Mouse (Mus musculus) retina, adult 2 months (tissue): Measurements from ENCODE around the gene Bnip3.

Experiments
- DNase-seq: peaks from one replicate; pipeline ENCODE4 v3.0.0-alpha.2; 2012; ENCODE audit warnings: low read depth, low spot score

Bnip3 gene

DNA sequence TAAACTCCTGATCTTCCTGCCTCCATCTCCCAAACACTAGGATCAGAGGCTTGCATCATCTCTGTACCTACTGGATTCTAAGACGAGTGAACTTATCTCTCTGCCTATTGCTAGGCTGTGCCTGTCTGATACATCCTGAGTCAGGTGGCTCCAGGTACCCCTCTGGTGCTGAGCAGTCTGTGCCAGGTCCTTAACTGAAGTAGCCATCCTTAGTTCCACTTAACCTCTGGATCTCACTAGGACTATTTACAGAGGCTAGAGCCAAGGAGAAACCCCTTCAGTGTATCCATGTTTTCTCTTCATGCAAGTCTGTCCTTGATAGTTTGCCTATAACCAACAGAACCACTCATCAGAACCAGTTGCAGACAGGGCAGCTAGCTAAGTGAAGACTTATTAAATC is 2.9 kb downstream of the Bnip3 start:
- DNase-seq = no peak

DNA sequence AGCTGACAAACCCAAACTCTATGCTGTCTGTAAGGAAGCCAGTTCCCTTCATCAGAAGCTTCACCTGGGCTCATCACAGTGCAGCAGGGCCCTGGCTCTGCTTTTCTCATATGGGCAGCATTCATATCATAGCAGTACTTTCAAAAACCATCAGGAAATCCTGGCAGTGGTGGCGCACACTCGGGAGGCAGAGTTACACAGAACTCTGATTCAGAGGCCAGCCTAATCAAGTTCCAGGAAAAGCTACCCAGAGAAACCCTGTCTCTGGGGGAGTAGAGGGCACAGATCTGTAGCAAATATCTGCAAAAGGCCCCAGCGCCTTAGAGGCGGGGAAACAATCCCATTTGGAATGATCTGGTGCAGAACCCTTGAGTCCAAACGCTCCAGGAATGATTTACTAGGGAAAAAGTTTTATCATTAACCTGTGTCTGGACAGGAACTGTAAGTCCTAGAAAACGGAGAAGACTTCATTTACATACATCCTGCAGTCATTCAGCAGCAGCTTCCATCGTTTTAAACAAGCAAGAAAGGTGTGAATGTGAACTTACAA is 5.4 kb downstream of the Bnip3 start:
- DNase-seq = no peak

DNA sequence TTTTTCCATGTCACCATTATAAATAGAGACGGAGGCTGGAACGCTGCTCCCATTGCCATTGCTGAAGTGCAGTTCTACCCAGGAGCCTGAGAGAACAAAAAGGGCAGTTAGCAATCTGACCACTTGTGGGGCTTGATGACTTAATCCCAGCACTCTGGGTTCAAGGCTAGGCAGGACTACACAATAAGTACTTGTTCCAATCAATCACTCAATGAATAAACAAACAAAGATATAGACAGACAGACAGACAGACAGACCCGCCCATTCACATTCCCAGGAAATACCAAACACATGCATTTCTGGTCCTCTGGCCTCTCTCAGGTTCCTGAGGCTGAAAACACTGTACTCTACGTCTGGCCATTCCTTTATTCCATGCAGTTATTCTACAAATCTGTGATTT is 10.6 kb downstream of the Bnip3 start:
- DNase-seq = no peak

DNA sequence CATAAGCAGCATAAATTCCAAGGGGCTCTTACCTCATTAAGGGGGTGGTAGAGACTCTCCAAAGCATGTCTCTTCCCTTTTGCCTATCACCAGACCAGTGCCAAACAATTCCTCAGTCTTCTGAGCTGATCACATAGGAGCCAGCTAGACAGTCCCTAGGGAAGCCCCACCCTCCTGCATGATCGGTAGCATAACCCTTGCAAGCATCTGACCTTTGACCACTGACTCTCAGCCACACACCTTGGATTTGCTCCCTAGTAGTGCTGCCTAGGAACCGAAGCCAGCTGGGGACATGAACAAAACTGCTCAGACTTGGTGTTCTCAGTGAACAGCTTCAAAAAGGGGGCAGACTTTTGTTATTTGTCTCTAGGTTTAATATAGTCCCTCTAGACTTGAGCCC is 11.2 kb downstream of the Bnip3 start:
- DNase-seq = no peak

DNA sequence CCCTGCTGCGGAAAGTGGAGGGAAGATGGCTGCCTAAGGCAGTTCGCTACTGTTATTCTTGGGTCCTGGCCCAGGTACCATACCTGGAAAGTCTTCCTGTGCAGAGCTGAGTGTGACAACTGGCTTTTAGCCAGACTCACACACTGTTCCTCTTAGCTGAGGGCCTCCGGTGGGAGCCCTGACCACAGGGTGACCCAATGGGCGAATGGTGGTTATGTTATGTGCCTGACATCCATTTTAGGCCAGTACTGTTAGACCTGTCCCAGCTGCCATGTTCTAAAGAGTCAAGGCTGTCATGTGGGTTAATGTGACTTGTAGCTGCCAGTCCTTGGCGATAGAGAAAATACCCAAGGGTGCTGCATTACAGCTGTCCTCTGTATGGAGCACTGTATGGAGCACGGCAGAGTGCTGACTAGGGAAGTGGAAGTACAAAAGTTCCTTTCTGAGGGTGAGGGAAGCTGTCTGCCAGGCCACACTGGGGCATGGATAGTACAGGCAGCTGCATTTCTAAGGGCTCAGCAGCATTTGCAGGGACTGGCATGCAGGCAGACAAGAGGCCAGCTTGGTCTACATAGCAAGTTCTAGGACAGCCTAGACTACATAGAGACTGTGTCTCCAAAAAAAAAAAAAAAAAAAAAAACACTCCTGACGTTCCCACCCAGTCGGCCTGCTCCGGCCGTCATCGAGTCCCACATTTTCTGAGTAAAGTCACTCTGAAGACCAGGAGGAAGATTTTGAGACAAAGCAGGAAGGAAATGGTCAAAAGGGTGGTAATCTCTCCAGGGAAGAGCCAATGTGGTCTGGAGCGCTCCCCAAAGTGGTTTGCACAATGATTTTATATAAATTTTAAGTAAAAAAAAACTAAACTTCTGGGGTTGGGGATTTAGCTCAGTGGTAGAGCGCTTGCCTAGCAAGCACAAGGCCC is 23.7 kb downstream of the Bnip3 start:
- DNase-seq = no peak

DNA sequence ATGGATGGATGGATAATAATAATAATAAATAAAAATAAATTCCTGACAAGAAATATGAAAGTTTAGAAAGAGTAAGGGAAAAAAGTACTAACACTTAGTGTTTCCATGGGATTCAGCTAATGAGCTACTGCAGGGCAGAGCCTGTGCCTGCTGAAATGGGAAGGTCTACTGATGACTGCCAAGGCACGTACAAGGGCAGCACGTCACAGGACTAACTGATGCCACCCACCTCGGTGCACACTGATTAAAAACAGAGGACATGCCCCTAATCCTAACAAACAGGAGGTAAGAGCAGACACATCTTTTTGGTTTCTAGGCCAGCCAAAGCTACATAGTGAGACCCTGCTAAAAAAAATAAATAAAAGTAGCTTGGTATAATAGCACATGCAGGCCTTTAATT is 25.6 kb downstream of the Bnip3 start:
- DNase-seq = no peak

DNA sequence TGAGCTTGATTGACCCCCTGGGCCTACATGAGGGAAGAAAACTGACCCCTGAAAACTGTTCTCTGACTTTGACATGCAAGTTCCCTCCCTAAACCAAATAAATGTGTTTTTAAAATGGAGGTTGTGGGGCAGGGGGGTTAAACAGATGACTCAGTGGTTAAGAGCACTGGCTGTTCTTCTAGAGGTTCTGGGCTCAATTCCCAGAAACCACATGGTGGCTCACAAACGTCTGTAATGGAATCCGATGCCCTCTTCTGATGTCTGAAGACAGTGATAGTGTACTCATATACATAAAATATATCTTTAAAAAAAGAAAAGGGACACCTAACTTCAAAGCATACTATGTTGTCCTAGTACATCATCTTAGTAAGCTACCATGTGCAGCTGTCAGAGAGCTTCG is 34.3 kb downstream of the Bnip3 start:
- DNase-seq = no peak

DNA sequence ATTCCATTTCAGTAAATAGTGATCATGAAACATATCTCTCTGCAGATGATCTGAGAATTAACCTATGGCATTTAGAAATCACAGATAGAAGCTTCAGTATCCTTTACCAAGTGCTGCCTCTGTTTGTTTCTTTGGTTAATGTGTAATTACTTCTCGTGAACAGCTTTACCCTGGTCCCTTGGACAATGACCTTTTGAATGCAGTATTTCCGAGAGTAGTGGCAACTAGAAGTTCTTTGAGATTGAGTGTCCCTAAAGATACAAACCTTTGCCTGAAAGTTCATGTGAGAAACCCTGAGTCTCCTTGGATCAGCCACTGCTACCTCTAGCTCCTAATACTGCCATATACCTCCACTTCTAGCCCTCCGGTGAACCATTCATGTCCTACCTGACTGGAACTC is 36.4 kb downstream of the Bnip3 start:
- no peak for DNase-seq

DNA sequence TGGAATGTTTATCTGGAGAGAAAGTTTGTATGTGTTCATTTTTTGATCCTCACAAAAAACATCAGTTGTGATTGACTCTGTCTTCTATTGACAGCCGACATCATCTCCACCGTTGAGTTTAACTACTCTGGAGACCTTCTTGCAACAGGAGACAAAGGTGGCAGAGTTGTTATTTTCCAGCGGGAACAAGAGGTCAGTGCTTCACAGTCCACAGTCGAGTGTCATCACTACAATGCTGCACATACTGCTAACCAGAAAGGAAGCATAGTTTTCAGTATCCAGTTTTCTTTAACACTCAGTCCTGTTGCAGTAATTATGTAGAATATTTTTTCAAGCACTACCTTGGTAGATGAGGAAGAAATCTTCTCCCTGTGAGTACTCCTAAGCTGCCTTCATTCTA is 41.0 kb downstream of the Bnip3 start:
- no peak for DNase-seq

DNA sequence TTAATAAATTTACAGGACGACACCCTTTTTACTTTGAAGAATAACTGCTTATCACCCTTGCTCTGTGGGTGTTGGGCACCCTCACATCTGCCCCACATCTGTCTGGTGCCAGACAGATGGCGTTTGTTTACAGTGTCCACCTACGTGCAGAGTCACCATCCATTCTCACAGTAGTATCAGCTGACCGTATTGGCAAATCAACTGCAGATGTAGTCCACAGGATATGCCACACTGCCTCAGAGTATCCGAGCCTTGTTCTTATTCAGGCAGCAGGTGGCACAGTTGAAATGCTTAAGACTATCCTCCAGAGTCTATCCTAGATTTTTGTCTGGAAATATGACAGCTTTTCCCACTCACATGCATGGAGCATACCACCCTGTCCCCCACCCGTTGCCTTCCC is 42.0 kb downstream of the Bnip3 start:
- peak; percentile 13 for DNase-seq

DNA sequence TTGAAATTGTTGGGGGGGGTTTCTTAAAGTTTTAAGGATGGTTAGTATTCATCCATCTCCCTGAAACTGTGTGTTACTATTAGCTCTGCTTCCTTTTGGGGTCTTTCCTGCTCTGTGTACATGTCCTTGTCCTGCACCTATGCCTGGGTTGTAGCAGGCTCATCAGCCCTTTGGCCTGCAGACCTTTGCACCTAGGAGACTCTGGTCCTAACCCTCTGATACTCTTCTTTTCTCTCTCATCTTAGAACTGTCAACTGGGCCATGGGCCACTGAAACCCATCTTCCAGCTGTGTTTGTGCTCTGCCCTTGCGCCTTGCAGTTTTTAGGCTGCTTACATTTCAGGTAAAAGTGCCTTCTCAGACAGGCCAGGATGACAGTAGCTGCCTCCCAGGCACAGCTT is 44.5 kb downstream of the Bnip3 start:
- DNase-seq = no peak

DNA sequence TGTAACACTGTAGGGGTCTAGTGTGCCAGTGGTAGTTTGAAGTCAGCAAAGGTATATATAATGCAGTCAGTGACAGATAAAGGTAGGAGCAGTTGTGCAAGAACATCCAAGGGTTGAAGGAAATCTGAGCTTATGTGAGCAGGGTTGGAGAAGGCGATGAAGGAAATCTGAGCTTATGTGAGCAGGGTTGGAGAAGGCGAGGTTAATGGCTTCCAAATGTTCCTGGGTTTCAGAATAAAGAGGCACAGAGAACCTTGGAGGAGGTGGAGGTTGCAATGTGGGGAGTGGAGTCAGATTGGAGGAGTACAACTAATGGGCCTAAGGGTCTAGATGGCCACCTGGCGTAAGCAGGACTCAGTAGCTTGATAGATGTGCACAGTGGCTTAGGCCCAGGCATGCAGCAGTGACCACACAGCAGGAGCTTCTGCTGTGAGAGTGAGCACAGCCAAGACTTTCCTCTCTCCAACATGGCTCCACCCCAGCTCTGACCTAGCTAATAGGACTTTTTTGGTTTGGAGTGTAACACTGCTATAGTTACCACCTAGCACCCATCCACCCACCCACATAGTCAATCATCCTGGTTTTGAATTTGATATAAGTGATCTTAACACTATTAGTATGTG is 45.3 kb downstream of the Bnip3 start:
- DNase-seq = no peak

DNA sequence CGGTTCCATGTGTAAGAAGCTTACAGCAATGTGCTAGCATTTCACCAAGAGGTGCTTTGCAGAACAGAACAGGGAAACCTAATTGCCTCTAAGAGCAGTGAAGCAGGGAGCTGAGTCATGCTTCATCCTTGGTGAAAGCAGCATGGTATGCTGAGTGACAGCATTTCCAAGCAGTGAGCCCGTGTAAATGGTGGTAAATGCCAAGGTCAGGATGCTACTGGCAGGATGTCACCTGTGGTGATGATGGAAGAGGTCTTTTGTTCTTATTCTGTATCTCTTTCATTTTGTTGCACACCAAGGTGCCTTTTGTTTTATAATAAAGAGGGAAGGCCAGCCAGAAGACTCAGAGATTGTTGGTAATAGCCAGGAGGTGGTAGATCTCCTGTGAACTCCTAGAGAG is 52.6 kb downstream of the Bnip3 start:
- DNase-seq = no peak

DNA sequence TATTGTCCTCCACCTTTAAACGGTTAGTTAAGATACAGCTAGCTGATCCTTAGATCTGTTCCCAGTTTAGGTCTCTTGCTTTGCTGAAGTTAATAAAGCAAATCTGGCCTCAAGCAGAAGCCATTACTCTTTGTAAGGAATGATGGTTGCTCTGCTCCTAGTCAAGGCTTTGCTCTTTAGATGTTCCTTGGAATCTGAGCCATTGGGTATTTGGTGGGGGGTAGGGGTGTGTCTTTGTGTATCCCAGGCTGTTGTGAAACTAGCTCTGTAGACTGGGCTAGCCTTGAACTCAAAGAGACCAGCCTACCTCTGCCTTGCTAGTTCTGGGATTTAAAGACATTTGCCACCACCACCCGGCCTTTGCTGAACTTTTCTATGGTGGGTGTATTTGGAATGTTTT is 55.1 kb downstream of the Bnip3 start:
- no peak for DNase-seq

DNA sequence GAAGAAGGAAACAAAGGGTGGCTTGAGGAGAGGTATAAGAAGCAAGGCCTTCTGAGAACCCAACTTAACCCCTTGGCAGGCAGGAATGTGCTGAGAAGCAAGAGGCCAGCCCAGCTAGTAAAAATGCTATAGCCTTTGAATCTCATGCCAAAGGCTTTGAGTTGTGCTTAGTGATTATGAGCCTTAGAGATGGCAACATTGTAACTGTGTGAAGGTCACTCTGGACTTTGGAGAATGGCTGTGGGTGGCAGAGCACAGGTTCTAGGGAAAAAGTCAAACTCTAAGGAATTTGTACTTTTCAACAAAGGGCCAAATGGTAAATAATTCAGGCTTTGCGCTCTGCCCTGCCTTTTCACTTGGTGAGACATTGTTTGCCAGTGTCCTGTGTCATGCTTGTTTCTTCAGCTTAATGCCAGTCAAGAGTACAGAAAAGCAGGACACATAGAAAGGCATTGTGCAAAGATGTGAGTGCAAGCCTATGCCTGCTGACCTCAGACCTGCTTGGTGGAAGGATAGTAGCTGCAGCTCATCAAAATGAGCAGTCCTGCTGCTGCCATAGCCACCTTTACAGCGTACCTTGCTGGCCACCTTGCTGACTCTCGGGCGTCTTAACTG is 55.8 kb downstream of the Bnip3 start:
- no peak for DNase-seq

DNA sequence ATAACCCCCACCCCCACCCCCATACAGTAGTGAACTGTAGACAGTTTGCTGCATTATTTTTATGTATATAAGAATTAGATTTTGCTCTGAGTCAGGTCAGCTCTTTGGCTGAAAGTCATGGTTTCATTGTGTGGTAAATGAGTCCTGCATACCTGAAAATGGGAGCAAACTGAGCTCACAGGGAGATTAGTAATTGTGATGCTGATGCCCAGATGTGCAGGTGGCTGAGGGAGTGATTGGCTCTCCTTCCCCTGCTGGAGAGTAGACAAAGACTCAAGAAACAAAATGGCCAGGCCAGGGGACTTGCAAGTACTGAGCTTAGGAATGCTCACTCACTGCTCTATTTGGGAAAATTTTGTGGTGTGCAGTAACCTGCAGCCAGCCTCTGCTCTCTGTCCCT is 59.2 kb downstream of the Bnip3 start:
- DNase-seq = no peak

DNA sequence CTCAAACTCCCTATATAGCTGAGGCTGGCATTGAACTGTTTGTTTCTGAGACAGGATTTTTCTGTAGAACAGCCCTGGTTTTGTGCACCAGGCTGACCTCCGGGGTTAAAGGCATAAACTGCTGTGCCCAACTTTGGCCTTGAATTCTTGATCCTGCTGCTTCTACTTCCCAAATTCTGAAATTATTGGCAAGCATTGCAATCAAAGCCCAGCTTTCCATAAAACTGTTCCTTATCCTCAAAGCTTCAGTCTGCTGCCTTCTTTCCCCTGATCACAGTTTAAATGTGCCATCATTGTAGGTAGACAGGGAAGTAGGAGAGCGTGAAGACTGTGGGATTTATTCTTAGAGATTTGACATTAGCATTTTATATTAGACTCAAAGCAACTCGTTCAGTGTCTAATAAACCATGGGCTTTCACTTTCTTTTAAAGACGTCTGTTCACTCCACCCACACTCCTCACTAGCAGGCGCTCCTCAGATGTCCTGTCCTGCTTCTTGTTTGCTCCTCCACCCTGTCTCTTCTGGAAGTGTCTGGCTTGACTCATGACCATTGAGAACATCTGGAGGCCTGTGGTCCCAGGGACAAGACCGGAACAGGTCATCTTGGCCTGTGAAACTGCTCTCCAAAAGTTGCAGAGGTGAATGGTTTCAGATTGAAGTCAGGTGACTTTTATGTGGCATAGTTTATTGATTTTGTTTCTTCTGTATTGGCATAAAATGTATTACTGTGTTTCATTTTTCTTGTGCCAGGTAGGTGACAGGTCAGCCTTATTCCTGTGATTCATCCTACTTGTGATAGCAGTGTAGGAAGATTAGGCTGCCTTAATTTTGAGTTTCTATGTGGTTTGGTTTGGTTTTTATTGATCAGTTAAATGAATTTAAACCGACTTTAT is 61.0 kb downstream of the Bnip3 start:
- no peak for DNase-seq

DNA sequence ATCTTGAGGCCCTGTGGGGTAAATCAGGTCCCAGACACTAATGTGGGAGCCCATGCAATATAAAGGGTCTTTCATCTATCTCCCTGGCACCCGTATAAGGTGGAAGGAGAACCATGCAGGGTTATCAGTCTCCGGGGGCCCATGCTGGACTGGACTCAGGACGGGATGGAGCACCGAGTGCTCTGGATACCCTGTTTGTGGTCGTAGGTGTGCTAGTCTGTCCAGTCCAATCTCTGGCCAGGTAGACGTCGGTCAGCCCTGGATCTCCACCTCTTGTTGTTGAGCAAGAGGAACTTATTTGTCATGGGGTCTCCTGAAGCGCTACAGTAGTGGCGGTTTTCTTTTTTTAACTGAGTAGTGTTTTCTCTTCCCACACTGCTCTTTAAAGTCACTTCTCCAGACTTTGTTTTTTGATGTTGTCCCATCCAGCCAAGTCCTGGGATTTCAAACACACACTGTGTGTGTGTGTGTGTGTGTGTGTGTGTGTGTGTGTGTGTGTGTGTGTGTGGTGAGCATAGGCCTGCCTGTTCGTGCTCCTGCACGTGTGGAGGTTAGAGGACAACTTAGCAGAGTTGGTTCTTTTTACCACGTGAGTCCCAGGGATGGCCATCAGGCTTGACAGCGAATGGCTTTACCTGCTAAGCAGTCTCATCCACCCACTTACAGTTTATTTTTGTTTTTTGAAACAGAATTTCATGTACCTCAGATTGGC is 61.8 kb downstream of the Bnip3 start:
- no peak for DNase-seq

DNA sequence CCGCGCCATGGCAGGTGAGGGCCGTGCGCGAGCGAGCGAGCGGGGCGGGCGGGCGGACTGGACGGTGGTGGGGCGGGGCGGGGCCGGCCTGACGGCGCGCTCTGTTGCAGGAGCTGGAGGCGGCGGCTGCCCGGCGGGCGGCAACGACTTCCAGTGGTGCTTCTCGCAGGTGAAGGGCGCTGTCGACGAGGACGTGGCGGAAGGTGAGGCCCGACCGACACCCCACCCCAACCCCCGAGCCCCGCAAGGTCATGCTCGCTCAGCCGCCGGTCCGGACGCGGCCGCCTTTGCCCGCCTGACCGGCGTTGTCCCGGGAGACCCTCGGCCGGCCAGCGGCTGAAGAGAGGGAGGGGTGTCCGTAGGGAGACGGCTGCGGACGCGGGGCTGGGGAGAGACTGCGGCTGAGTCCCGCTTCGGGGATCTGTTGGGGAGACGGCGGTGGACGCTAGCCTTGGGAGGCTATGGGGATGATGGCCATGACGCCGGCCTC is 62.8 kb downstream of the Bnip3 start:
- no peak for DNase-seq

DNA sequence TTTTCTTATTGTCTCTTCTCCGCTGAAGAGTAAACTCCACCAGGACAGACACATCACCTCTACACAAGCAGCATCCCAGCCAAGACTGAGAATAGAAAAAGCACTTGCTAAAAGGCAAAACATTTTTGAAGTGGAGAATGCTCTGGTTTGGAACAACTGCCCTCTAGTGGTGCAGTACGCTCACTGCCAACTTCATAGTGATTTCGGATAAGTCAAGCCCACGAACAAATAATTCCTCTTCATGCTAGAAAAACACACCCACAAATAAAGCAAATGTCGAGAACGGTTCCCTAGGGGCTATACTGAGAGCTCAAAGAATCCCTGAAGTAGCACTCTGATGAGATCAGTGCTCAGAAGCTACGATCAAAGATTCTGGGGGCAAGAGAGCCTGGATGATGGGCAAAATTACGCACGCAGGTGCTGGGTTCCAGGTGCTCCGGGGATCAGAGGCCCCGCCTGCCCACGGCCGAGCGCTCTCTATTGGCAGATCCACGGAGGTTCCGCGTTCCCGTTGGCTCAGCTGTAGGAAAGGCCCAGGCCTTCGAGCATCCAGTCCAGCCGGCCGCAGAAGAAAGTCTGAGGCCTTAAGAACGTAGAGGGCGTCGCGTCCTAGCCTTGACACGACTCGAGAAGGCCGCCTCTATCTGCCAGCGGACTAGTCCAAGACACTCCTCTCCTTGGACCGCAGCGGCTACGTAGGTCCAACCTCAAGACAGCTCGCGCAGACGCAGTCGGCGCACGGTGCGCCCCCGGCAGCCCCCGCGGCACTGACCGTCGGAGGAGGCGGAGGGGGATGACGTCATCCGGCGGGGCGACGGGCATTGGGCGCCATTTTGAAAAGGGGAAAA is 63.6 kb downstream of the Bnip3 start, which contains the start of the genes Ppp2r2d and Mapk1ip1:
Ppp2r2d (plus strand) TSS at position 536 of the 848 bp plus-strand sequence.
Mapk1ip1 (minus strand) TSS at position 730 of the 848 bp plus-strand sequence.
- DNase-seq = peak; percentile 89
